Comparison of ENCODE assay signal across 22 mouse cellular contexts in the genomic region with DNA sequence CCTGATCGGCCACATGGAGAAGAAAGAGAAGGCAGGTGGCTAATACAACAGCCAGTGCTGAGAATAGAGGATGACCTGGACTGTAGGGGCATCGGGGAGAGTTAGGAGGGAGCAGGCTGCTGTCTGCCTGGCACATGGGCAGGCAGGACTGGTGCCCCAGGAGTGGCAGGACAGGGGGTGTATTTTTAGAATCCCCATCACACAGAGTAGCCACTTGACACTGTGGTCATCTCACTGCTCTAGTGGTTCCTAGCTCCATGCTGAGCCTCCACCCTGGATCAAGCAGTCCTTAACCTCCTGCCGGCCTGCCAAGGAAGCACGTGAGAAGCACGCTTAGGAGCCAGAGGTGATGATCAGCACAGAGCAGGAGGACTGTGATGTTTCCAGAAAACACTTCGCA.
DNase-seq lines count a peak whose midpoint lies in the region; ATAC-seq and TF ChIP-seq lines count a peak whose summit lies in the region.
"Had no signal": no experiment of that assay in that cellular context is flagged by ENCODE, and none has a peak within 500 bp of the region (broad histone marks: within the 10 kb centered on the region; RNA-seq: fewer than 3 reads in every experiment).

No protein-coding gene starts in this region.

- H3K27me3 ChIP-seq in forebrain, embryonic 12.5 days = no peaks in the 10 kb centered on the region
- H3K27me3 ChIP-seq: embryonic facial prominence, embryonic 15.5 days; intestine, embryonic 15.5 days; liver, embryonic 15.5 days had no signal

- TF ChIP-seq CTCF in gastrocnemius, adult 2 months (IDR thresholded peaks at IDR 0.05) = no peak

- peak; percentile 84 for DNase-seq in gastrocnemius, adult 2 months
- DNase-seq in gastrocnemius, postnatal 10 days = no peak
- peak; percentile 73 to 82 for DNase-seq in heart, adult 9 months (ENCODE audit: low spot score in 2 of 2)
- peak; percentile 61 to 78 for DNase-seq in heart, postnatal 10 days
- peak; percentile 92 for DNase-seq in skeletal muscle tissue, adult 2 months (ENCODE audit: low read depth, low spot score)
- no peak for DNase-seq in thymus, postnatal 14 days
- no peak for DNase-seq in right cerebral cortex, adult 2 months (ENCODE audit: low spot score in 2 of 2)
- DNase-seq: adrenal gland, postnatal 10 days; cerebellum, adult 2 months; forebrain, postnatal 0 days; kidney, adult 8-10 months; kidney, postnatal 14 days; liver had no signal

- H3K9ac ChIP-seq in forebrain, embryonic 12.5 days = no peak overlapping the region
- H3K9ac ChIP-seq: embryonic facial prominence, embryonic 15.5 days; forebrain, postnatal 0 days; intestine, embryonic 15.5 days; liver, embryonic 15.5 days had no signal

- WGBS in forebrain, embryonic 12.5 days = 74% methylated on average over 6 of the region's 6 CpGs

- peaks cover 3% of the 10 kb centered on the region; the same call in 1 of the 2 replicates for H3K4me1 ChIP-seq in forebrain, embryonic 12.5 days
- H3K4me1 ChIP-seq: embryonic facial prominence, embryonic 15.5 days; intestine, embryonic 15.5 days; limb, embryonic 10.5 days; liver, embryonic 15.5 days had no signal

- no peaks in the 10 kb centered on the region for H3K9me3 ChIP-seq in forebrain, embryonic 12.5 days
- H3K9me3 ChIP-seq: embryonic facial prominence, embryonic 15.5 days; intestine, embryonic 15.5 days; limb, embryonic 10.5 days; liver, embryonic 15.5 days; midbrain, embryonic 10.5 days had no signal

- no peaks in the 10 kb centered on the region for H3K36me3 ChIP-seq in forebrain, embryonic 12.5 days (replicated peaks)
- H3K36me3 ChIP-seq: embryonic facial prominence, embryonic 15.5 days; intestine, embryonic 15.5 days; limb, embryonic 10.5 days; liver, embryonic 15.5 days; midbrain, embryonic 10.5 days had no signal

- no peak overlapping the region for H3K4me3 ChIP-seq in gastrocnemius, adult 2 months
- H3K4me3 ChIP-seq in forebrain, embryonic 12.5 days (replicated peaks) = no peak overlapping the region
- H3K4me3 ChIP-seq: embryonic facial prominence, embryonic 15.5 days; intestine, embryonic 15.5 days; limb, embryonic 10.5 days; liver, embryonic 15.5 days; midbrain, embryonic 10.5 days had no signal

- peak overlapping the region; percentile 97 for H3K27ac ChIP-seq in gastrocnemius, adult 2 months
- no peak overlapping the region for H3K27ac ChIP-seq in forebrain, embryonic 12.5 days
- H3K27ac ChIP-seq: embryonic facial prominence, embryonic 15.5 days; intestine, embryonic 15.5 days; limb, embryonic 10.5 days; liver, embryonic 15.5 days; midbrain, embryonic 10.5 days; stomach, postnatal 0 days had no signal

- no peak overlapping the region for H3K4me2 ChIP-seq in forebrain, embryonic 12.5 days
- H3K4me2 ChIP-seq: embryonic facial prominence, embryonic 15.5 days; intestine, embryonic 15.5 days; liver, embryonic 15.5 days had no signal

- no peak for ATAC-seq in forebrain, embryonic 12.5 days (ENCODE audit: low FRiP score)
- ATAC-seq: forebrain, postnatal 0 days; hindbrain, embryonic 16.5 days; intestine, embryonic 15.5 days; midbrain, embryonic 16.5 days had no signal

- intact Hi-C loops in gastrocnemius, adult 2 months (cut with DNase I) = no loop called here
- intact Hi-C loops in heart, postnatal 10 days (cut with DNase I) = loop anchor here (2.0 to 10.0 kb wide), 2 partner anchors 77 to 159 kb away; no protein-coding TSS in a partner anchor

Comparison
In these comparisons a context has a peak if more than half of its experiments do, and no peak if none do; other contexts are left out.
1. DNase-seq: peak in gastrocnemius, adult 2 months (single experiment), heart, adult 9 months (2 of 2), heart, postnatal 10 days (2 of 2) and skeletal muscle tissue, adult 2 months (single experiment); none in gastrocnemius, postnatal 10 days (single experiment), thymus, postnatal 14 days (single experiment) and right cerebral cortex, adult 2 months (0 of 2).